Mouse (Mus musculus) testis, postnatal 14 days (tissue): ENCODE measurements around the gene Gcm1.
A peak's percentile ranks its signal among the peaks of the same experiment; 100 is the strongest.

Experiments used
- DNase-seq: peaks from one replicate; pipeline ENCODE4 v3.0.0; 2021; ENCODE audit warnings: low spot score

Gene Gcm1

GRCm38 (mm10) chr9:78101431-78101830 lies 49.7 kb downstream of the Gcm1 start:
- DNase-seq, result no peak

GRCm38 (mm10) chr9:78103965-78104560 lies 52.3 kb downstream of the Gcm1 start:
- no peak for DNase-seq

- DNase-seq, result no peak
Observed at GRCm38 (mm10) chr9:78104973-78105372, 53.2 kb downstream of the Gcm1 start.

- DNase-seq, result no peak
Observed at GRCm38 (mm10) chr9:78105501-78105932, 53.8 kb downstream of the Gcm1 start.

- no peak for DNase-seq
Observed at GRCm38 (mm10) chr9:78106821-78107220, 55.1 kb downstream of the Gcm1 start.

- DNase-seq, result no peak
Observed at GRCm38 (mm10) chr9:78107582-78107911, 55.8 kb downstream of the Gcm1 start.

GRCm38 (mm10) chr9:78107912-78108795 lies 56.4 kb downstream of the Gcm1 start:
- DNase-seq, result peak; percentile 85

- peak; percentile 95 for DNase-seq
Observed at GRCm38 (mm10) chr9:78108796-78109239, 57.1 kb downstream of the Gcm1 start, which contains the start of the genes Fbxo9 and Ick. Gene Fbxo9, minus strand, starts transcription at chr9:78109065. Gene Ick, plus strand, starts transcription at chr9:78109192.

- DNase-seq, result no peak
Observed at GRCm38 (mm10) chr9:78109656-78110055, 57.9 kb downstream of the Gcm1 start.

- no peak for DNase-seq
Observed at GRCm38 (mm10) chr9:78111456-78111855, 59.7 kb downstream of the Gcm1 start.

GRCm38 (mm10) chr9:78112770-78113537 lies 61.2 kb downstream of the Gcm1 start:
- DNase-seq, result peak; percentile 87

GRCm38 (mm10) chr9:78113538-78113885 lies 61.8 kb downstream of the Gcm1 start:
- no peak for DNase-seq
